Mouse (Mus musculus): ENCODE results near the gene Btg4.

The Btg4 gene

DNA sequence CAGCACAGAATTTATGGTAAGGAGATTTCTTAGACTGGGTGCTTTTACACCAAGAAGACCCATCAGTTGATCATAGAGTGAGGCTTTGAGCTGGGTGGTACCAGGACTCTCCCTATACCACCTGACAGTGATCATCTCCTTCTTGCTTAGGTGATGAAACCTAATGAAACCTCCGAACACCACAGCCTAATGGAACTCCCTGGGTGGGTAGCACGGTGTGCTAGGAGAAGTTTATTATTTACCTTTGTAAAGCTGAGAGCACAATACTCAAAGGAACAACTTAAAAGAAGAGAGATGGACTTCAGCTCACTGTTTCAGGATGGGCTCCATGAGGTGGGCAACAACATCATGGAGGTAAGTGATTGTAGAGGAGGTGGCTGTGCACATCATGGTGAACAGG, at the start of gene Btg4:
Btg4 (plus strand) TSS at position 301 of the 400 bp plus-strand sequence.
- in situ Hi-C loops (cut with MboI): no loop called here

- in situ Hi-C loops (cut with MboI): loop anchor here (10.0 kb wide), 1 partner anchor 159 kb away; no protein-coding TSS in a partner anchor
Observed at GRCm38 (mm10) chr9:51013644-51014043, 47.1 kb upstream of the Btg4 start.

DNA sequence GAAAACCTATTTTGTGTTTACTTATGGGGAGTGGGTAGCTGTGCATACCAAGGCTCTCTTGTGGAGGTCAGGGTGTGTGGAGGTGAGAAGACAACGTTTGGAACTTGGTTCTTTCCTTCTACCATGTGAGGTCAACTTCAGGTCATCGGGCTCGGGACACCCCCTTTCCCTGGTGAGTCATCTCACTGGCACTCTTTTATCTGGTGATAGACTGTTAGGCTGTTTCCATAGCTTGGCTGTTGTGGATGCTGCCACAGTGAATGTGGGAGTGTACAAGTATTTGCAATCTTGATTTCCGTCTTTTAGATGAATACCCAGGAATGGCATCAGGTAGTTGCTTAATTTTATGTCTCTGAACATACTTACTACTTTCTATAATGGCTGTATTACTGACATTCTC, 45.0 kb upstream of the Btg4 start:
- in situ Hi-C loops (cut with MboI): loop anchor here (10.0 kb wide), 1 partner anchor 161 kb away; no protein-coding TSS in a partner anchor

GRCm38 (mm10) chr9:51019670-51020069, 41.0 kb upstream of the Btg4 start:
- in situ Hi-C loops (cut with MboI): loop anchor here (10.0 kb wide), 1 partner anchor 165 kb away; no protein-coding TSS in a partner anchor

- in situ Hi-C loops (cut with MboI): no loop called here
Observed at GRCm38 (mm10) chr9:51020351-51020750, 40.4 kb upstream of the Btg4 start.

GRCm38 (mm10) chr9:51021123-51021795, 39.4 kb upstream of the Btg4 start:
- in situ Hi-C loops (cut with MboI): no loop called here

DNA sequence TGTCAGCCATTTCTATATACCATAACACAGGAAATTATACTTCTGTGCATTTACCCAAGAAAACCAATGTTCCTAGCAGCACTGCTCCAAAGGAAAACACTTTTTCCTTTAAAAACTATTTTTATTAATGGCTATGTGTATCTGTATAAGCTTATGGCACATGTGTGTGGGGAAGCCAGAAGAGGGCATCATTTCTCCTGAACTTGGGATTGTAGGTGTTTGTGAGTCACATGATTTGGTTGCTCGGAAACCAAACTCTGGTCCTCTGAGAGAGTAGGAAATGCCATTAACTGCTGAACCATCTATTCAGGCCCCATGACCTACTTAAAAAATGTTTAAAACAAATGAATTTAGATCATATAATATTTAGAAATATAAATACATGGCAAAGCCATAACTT, 33.7 kb upstream of the Btg4 start:
- in situ Hi-C loops (cut with MboI): no loop called here

GRCm38 (mm10) chr9:51030147-51030546, 30.6 kb upstream of the Btg4 start:
- in situ Hi-C loops (cut with MboI): no loop called here

DNA sequence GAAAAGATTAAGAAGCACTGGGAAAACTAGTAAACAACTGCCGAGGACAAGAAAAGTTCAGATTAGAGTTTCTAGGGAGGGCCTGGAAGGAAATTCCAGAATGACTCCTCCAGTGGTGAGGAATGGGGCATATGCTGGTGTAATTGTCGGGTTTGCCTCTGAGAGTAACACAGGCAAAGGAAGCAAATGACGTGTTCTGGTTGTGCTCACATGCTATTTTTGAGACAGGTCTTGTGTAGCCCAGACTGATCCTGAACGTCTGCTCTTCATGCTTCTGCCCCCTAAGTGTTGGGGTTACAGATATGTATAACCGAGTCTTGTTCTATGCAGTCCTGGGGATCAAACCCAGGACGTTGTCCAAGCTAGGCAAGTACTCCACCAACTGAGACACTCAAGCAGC, 29.1 kb upstream of the Btg4 start:
- in situ Hi-C loops (cut with MboI): no loop called here

- in situ Hi-C loops (cut with MboI): no loop called here
Observed at GRCm38 (mm10) chr9:51032291-51032690, 28.4 kb upstream of the Btg4 start.

- in situ Hi-C loops (cut with MboI): no loop called here
Observed at GRCm38 (mm10) chr9:51032785-51033529, 27.7 kb upstream of the Btg4 start.

- in situ Hi-C loops (cut with MboI): no loop called here
Observed at GRCm38 (mm10) chr9:51041491-51041980, 19.2 kb upstream of the Btg4 start.

DNA sequence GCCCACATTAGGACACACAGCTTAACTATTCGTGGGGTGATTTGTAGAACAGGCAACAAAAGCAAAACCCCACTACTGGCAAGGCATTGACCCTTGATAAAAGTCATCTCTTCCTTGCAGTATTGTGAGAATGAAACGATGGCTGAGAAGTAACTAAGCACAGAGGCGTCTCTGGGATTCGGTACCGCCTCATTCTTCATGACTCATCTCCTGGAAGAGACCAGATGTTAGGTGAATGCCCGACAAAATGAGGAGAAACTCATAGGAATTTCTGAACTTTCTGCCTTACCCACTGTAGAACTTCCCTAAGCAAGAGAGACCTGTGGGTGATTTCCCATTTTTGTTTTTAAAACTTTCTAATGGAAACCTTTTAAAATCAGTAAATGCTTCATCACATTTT, 18.6 kb upstream of the Btg4 start:
- in situ Hi-C loops (cut with MboI): no loop called here

GRCm38 (mm10) chr9:51052180-51052579, 8.5 kb upstream of the Btg4 start:
- in situ Hi-C loops (cut with MboI): no loop called here

- in situ Hi-C loops (cut with MboI): no loop called here
Observed at GRCm38 (mm10) chr9:51056360-51057324, 4.1 kb upstream of the Btg4 start.

GRCm38 (mm10) chr9:51058951-51059521, 1.7 kb upstream of the Btg4 start:
- in situ Hi-C loops (cut with MboI): no loop called here

DNA sequence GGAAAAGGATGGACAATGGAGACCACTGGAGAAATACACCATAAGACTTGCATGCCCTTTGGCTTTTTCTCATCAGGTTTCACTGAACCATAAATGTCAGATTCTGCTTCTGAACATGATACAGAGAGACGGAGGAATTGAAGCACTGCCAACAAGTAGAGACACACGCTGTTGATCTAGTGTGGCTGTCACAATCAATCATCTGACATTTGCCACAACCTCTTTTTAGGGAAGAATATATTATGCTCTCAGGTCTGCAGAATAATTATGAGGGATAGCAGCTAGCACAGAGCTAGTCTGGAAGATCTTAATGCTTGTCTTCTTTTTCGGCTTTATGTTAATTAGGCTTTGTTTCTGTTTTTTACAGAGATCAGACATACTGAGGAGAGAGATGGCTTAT, 7.5 kb downstream of the Btg4 start:
- in situ Hi-C loops (cut with MboI): no loop called here

- in situ Hi-C loops (cut with MboI): no loop called here
Observed at GRCm38 (mm10) chr9:51070801-51071200, 10.1 kb downstream of the Btg4 start.

- in situ Hi-C loops (cut with MboI): no loop called here
Observed at GRCm38 (mm10) chr9:51075780-51076179, 15.1 kb downstream of the Btg4 start.

GRCm38 (mm10) chr9:51076300-51076978, 15.7 kb downstream of the Btg4 start:
- in situ Hi-C loops (cut with MboI): no loop called here

DNA sequence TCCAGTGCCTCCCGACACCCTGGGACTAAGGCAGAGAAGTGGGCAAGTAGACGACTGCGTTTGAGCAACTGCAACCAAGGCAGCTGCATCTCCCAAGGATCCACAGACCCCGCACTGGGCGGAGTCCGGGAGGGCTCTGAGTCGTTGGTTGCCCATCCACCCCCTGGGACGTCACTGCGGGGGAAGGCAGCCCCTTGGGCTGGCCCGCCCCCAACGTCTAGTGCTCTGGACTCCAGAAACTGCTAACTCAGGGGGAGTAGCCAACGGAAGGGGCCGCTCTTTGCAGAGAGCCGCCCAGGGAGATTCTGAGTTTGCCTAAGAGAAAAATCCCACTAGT, 16.2 kb downstream of the Btg4 start, which contains the start of gene Layn:
Layn (minus strand) TSS at position 116 of the 337 bp plus-strand sequence.
- in situ Hi-C loops (cut with MboI): no loop called here

Measured in mature B cell (primary cell).